Mouse (Mus musculus) embryonic facial prominence, embryonic 12.5 days (tissue): Measurements from ENCODE around the gene 2410131K14Rik. TPM values are rescaled to one million over a fixed set of nuclear protein-coding genes. Genes with fewer than 3 reads are reported as not detected.

Experiments used
- ATAC-seq: fragments of 200-750 bp; cut with Nextera tagmentation; 2 replicates; pipeline ENCODE4 v1.8.0; 2017; ENCODE audit not compliant: insufficient number of reproducible peaks, insufficient read depth, low FRiP score, low TSS enrichment
- H3K27ac ChIP-seq: fragments of 300-500 bp; sonication (generic); 2 replicates; pipeline ENCODE4 v1.5.1; 2016; ENCODE audit warnings: mild to moderate bottlenecking
- H3K27me3 ChIP-seq: fragments of 300-500 bp; sonication (generic); 2 replicates; pipeline ENCODE4 v1.6.1; 2016; ENCODE audit warnings: mild to moderate bottlenecking, moderate library complexity
- H3K36me3 ChIP-seq: fragments of 300-500 bp; sonication (generic); 2 replicates; pipeline ENCODE4 v1.6.1; 2016; ENCODE audit warnings: mild to moderate bottlenecking
- H3K4me1 ChIP-seq: fragments of 300-500 bp; sonication (generic); 2 replicates; pipeline ENCODE4 v1.6.1; 2016
- H3K4me2 ChIP-seq: fragments of 300-500 bp; sonication (generic); replicated peaks from 2 replicates; pipeline ENCODE4 v1.6.1; 2016; ENCODE audit warnings: mild to moderate bottlenecking, moderate library complexity
- H3K4me3 ChIP-seq: fragments of 300-500 bp; sonication (generic); 2 replicates; pipeline ENCODE4 v1.5.1; 2016; ENCODE audit warnings: mild to moderate bottlenecking
- H3K9ac ChIP-seq: fragments of 300-500 bp; sonication (generic); 2 replicates; pipeline ENCODE4 v1.6.1; 2016; ENCODE audit warnings: mild to moderate bottlenecking, moderate library complexity
- H3K9me3 ChIP-seq: fragments of 300-500 bp; sonication (generic); 2 replicates; pipeline ENCODE4 v1.6.1; 2016; ENCODE audit warnings: mild to moderate bottlenecking, moderate library complexity
- WGBS: fragments of 180-500 bp; shearing (Covaris S2); methylation state at CpG from one replicate; pipeline ENCODE4 v1.1.7; 2016; 5-methylcytosine and 5-hydroxymethylcytosine counted together
- polyA plus RNA-seq: library from polyadenylated mRNA; unstranded; fragments of >200 nt; fragmentation: Nextera tagmentation; extraction: Ambion mirVana; gene quantifications from 2 replicates; pipeline ENCODE4 v1.2.1, GENCODE M21; 2016

The 2410131K14Rik gene
- polyA plus RNA-seq, 1 experiment from 2014 or later: 13.0 TPM

DNA sequence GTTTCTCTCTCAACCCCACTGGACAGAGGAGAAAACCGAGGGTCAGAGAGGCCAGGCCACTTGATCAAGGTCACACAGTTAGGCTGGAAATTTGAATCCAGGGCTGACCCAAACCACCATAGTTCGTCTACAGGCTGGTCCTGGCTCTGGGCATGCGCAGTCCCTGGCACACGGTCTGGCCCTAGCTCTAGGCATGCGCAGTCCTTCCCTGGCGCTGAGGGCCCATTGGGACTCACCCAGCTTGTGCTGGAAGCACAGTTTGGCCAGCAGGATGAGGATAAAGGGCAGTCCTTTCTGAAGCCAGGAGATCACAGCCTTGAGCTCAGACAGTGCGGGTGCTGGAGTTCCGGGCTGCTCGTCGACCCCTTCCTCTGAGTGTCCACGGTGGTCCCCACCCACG is 8.1 kb upstream of the 2410131K14Rik start:
- 76% methylated on average over 12 of the region's 12 CpGs for WGBS
- Histone ChIP-seq H3K9me3 (no peaks in the 10 kb centered on the region), H3K4me1 (no peaks in the 10 kb centered on the region), H3K9ac (no peak overlapping the region), H3K4me2 (no peak overlapping the region), H3K4me3 (no peak overlapping the region), H3K36me3 (peaks cover 33% of the 10 kb centered on the region), H3K27me3 (no peaks in the 10 kb centered on the region), H3K27ac (no peak overlapping the region)
- ATAC-seq: 0 out of 2 replicates have a peak, but pooled peaks have one; percentile 25

GRCm38 (mm10) chr5:118239671-118240070 is 5.4 kb upstream of the 2410131K14Rik start:
- no peak for ATAC-seq
- H3K36me3 ChIP-seq: peaks cover 23% of the 10 kb centered on the region; the same call in 1 of the 2 replicates
- 85% methylated on average over 12 of the region's 12 CpGs for WGBS

DNA sequence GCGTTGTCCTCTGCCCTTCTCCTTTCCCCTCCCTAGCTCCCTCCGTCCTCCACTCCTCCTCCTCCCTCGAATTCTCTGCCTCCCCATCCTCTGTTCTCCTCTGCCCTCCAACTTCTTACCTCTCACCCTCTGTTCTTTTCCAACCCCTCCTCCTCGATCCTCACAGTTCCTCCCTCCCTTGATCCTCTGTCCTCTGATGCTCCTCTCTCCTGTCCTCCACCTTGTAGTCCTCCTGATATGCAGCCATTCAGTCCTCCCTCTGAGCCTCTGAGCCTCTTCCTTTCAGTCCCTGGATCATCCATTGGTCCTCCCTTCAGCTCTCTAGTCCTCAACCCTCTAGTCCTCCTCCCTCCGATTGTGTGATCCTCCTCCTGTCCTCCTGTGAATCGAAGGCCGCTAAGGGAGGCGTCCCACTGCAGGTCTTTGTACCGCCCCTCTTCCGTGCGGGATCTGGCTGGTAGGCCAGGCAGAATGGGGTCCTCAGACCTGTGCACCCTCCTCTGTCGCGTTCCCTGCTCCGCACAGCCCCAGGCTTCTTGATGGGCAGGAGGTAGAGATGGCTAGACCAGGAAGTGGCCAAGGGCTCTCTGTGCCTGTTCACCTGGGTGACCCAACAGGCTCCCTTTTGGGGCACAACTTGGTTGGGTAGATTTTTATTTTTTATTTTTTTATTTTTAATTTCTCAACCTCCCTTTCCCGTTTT is 730 bp downstream of the 2410131K14Rik start:
- 5% methylated on average over 15 of the region's 15 CpGs for WGBS
- peak overlapping the region; percentile 66 for H3K4me3 ChIP-seq
- H3K9me3 ChIP-seq: no peaks in the 10 kb centered on the region
- no peaks in the 10 kb centered on the region for H3K27me3 ChIP-seq
- H3K4me1 ChIP-seq: peaks cover 24% of the 10 kb centered on the region
- H3K27ac ChIP-seq: peak overlapping the region; percentile 72
- peaks cover 31% of the 10 kb centered on the region for H3K36me3 ChIP-seq
- H3K9ac ChIP-seq: peak overlapping the region; percentile 73
- no peak for ATAC-seq
- peak overlapping the region; percentile 72 for H3K4me2 ChIP-seq

More at GRCm38 (mm10) chr5:118239671-118240070, 5.4 kb upstream of the 2410131K14Rik start:
- Histone ChIP-seq H3K27ac (no peak overlapping the region), H3K27me3 (no peaks in the 10 kb centered on the region), H3K4me1 (peaks cover 7% of the 10 kb centered on the region), H3K9me3 (no peaks in the 10 kb centered on the region), H3K4me2 (no peak overlapping the region), H3K9ac (no peak overlapping the region), H3K4me3 (no peak overlapping the region)

DNA sequence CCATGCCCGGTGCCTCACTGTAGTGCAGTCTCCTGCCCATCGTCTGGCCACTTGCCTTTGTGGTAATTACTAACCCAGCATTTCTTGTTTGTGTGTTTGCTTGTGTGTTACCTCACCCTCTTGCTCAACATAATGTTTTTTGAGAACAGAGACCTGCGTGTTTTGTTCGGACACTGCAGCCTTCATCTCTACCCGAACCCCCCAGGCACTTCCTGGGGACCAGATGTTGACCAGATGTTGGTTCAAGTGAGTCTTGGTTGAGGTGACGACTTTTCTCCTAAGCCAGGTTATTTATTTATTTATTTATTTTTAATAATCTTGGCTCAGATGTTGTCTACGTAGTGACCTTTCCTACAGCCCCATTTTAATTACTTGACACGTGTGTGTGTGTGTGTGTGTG is 2.4 kb downstream of the 2410131K14Rik start:
- no peak for ATAC-seq
- Histone ChIP-seq H3K9ac (0 out of 2 replicates have a peak overlapping the region, but pooled peaks have one; percentile 8), H3K4me2 (no peak overlapping the region), H3K4me1 (peaks cover 24% of the 10 kb centered on the region), H3K36me3 (peaks cover 22% of the 10 kb centered on the region), H3K27me3 (no peaks in the 10 kb centered on the region), H3K27ac (no peak overlapping the region), H3K9me3 (no peaks in the 10 kb centered on the region), H3K4me3 (no peak overlapping the region)
- 49% methylated on average over 8 of the region's 8 CpGs for WGBS

DNA sequence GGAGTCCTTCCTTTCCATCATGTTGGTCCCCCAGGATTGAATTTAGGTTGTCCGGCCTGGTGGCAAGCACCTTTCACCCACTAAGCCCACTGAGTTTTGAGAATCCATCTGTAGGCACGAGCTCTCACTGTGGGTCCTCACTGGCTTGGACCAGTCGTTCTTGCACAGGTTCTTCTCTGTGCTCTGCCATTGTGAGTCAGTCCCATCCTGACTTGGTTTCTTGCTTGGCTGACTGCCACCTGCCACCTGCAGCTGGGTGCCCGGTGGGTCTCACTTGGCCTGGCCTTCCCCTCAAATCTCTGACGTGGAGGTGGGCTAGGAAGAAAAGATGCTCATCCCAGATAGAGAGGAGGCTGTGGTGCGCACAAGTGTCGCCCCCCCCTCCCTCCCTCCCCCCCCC is 6.0 kb downstream of the 2410131K14Rik start:
- H3K4me3 ChIP-seq: no peak overlapping the region
- no peak overlapping the region for H3K27ac ChIP-seq
- no peaks in the 10 kb centered on the region for H3K27me3 ChIP-seq
- H3K4me1 ChIP-seq: peaks cover 16% of the 10 kb centered on the region
- no peak overlapping the region for H3K4me2 ChIP-seq
- no peak for ATAC-seq
- no peak overlapping the region for H3K9ac ChIP-seq
- peaks cover 23% of the 10 kb centered on the region for H3K36me3 ChIP-seq
- 83% methylated on average over 7 of the region's 7 CpGs for WGBS
- no peaks in the 10 kb centered on the region for H3K9me3 ChIP-seq

- H3K27ac ChIP-seq: no peak overlapping the region
- peaks cover 36% of the 10 kb centered on the region for H3K36me3 ChIP-seq
- no peaks in the 10 kb centered on the region for H3K9me3 ChIP-seq
- ATAC-seq: no peak
- H3K4me3 ChIP-seq: no peak overlapping the region
- no peak overlapping the region for H3K4me2 ChIP-seq
- no peaks in the 10 kb centered on the region for H3K4me1 ChIP-seq
- H3K27me3 ChIP-seq: no peaks in the 10 kb centered on the region
- H3K9ac ChIP-seq: no peak overlapping the region
- WGBS: 76% methylated on average over 3 of the region's 3 CpGs
These were observed 8.5 kb downstream of the 2410131K14Rik start for GRCm38 (mm10) chr5:118253551-118253950.

DNA sequence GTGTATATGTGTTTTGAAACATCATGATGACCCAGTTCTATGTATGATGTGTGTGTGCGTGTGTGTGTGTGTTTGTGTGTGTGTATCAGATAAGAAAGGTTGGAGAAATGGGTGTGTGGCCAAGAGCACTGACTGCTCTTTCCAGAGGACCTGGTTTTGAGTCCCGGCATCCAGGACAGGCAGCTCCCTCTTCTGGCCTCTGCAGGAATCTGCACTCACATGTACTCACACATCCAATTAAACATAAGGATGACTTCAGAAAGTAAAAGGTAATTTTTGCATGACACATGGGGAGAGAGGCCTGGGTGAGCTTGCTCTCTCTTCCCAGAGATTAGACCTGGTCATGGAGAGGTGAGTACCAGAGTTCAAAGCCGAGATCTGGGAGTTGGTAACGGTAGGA is 12.0 kb downstream of the 2410131K14Rik start:
- peaks cover 60% of the 10 kb centered on the region for H3K36me3 ChIP-seq
- WGBS: 90% methylated on average over 4 of the region's 4 CpGs

GRCm38 (mm10) chr5:118259152-118259551 is 14.1 kb downstream of the 2410131K14Rik start:
- Histone ChIP-seq H3K4me1 (peaks cover 3% of the 10 kb centered on the region; the same call in 1 of the 2 replicates), H3K36me3 (peaks cover 75% of the 10 kb centered on the region), H3K4me2 (no peak overlapping the region), H3K9me3 (no peaks in the 10 kb centered on the region), H3K9ac (no peak overlapping the region), H3K27me3 (no peaks in the 10 kb centered on the region), H3K27ac (no peak overlapping the region), H3K4me3 (no peak overlapping the region)
- 72% methylated on average over 6 of the region's 6 CpGs for WGBS
- no peak for ATAC-seq

More for the DNA sequence above, 12.0 kb downstream of the 2410131K14Rik start:
- H3K27me3 ChIP-seq: no peaks in the 10 kb centered on the region
- H3K9me3 ChIP-seq: no peaks in the 10 kb centered on the region
- no peaks in the 10 kb centered on the region for H3K4me1 ChIP-seq
- H3K9ac ChIP-seq: no peak overlapping the region
- no peak for ATAC-seq
- H3K4me2 ChIP-seq: no peak overlapping the region
- H3K27ac ChIP-seq: no peak overlapping the region
- no peak overlapping the region for H3K4me3 ChIP-seq

- H3K9ac ChIP-seq: no peak overlapping the region
- 85% methylated on average over 6 of the region's 6 CpGs for WGBS
- H3K4me3 ChIP-seq: no peak overlapping the region
- H3K27ac ChIP-seq: no peak overlapping the region
- no peaks in the 10 kb centered on the region for H3K27me3 ChIP-seq
- H3K9me3 ChIP-seq: no peaks in the 10 kb centered on the region
- H3K4me2 ChIP-seq: no peak overlapping the region
- H3K36me3 ChIP-seq: peaks cover 77% of the 10 kb centered on the region
- ATAC-seq: no peak
- H3K4me1 ChIP-seq: peaks cover 7% of the 10 kb centered on the region; the same call in 1 of the 2 replicates
These were observed 14.6 kb downstream of the 2410131K14Rik start for GRCm38 (mm10) chr5:118259636-118260035.

- H3K9me3 ChIP-seq: no peaks in the 10 kb centered on the region
- H3K4me1 ChIP-seq: peaks cover 7% of the 10 kb centered on the region; the same call in 1 of the 2 replicates
- H3K4me2 ChIP-seq: no peak overlapping the region
- WGBS: 92% methylated on average over 10 of the region's 10 CpGs
- no peaks in the 10 kb centered on the region for H3K27me3 ChIP-seq
- H3K9ac ChIP-seq: no peak overlapping the region
- H3K4me3 ChIP-seq: no peak overlapping the region
- ATAC-seq: no peak
- H3K36me3 ChIP-seq: peaks cover 77% of the 10 kb centered on the region
- no peak overlapping the region for H3K27ac ChIP-seq
These were observed 15.0 kb downstream of the 2410131K14Rik start for GRCm38 (mm10) chr5:118260055-118260454.

- no peak overlapping the region for H3K27ac ChIP-seq
- no peaks in the 10 kb centered on the region for H3K27me3 ChIP-seq
- H3K36me3 ChIP-seq: peaks cover 77% of the 10 kb centered on the region
- H3K4me2 ChIP-seq: no peak overlapping the region
- H3K4me1 ChIP-seq: peaks cover 7% of the 10 kb centered on the region; the same call in 1 of the 2 replicates
- H3K9ac ChIP-seq: no peak overlapping the region
- WGBS: 91% methylated on average over 11 of the region's 11 CpGs
- no peak overlapping the region for H3K4me3 ChIP-seq
- ATAC-seq: no peak
- H3K9me3 ChIP-seq: no peaks in the 10 kb centered on the region
These were observed 15.6 kb downstream of the 2410131K14Rik start for GRCm38 (mm10) chr5:118260642-118261041.

DNA sequence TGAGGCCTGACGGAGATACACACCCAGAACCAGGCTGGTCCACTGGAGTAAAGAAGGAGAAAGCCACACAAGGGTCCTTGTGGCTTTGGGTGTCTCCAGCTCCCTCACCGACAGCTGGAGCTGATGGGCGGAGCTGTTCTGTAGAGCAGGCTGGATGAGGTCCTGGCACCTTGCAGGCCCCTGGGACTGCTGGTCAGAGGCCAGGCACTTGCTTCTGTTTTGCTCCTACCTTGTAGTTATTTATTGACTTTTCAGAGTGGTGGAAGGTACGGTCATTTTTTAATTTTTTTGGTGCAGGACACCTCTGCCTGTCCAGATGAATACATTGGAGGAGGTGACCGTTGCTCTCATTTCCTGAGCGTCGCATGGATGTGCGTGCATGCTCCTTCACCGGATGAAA is 16.2 kb downstream of the 2410131K14Rik start:
- Histone ChIP-seq H3K4me3 (no peak overlapping the region), H3K9ac (no peak overlapping the region), H3K27ac (no peak overlapping the region), H3K9me3 (no peaks in the 10 kb centered on the region), H3K4me2 (no peak overlapping the region), H3K36me3 (peaks cover 72% of the 10 kb centered on the region), H3K4me1 (peaks cover 7% of the 10 kb centered on the region; the same call in 1 of the 2 replicates), H3K27me3 (no peaks in the 10 kb centered on the region)
- ATAC-seq: no peak
- 94% methylated on average over 9 of the region's 9 CpGs for WGBS
